Mouse (Mus musculus) layer of hippocampus, postnatal 10 days (tissue): ENCODE data around the gene B9d1. TPM values are rescaled to one million over a fixed set of nuclear protein-coding genes. Genes with fewer than 3 reads are reported as not detected.

Source experiments
- DNase-seq, 2 experiments: peaks; one replicate each; pipeline ENCODE4 v3.0.0; 2021; ENCODE audit warnings: low spot score in 2 of 2
- total RNA-seq, 2 experiments: library from RNA; stranded (reverse); gene quantifications; 2 replicates each; pipeline ENCODE4 v1.2.3; 2021

The B9d1 gene
- total RNA-seq, 2 experiments from 2014 or later = 30.8 to 34.2 TPM

DNA sequence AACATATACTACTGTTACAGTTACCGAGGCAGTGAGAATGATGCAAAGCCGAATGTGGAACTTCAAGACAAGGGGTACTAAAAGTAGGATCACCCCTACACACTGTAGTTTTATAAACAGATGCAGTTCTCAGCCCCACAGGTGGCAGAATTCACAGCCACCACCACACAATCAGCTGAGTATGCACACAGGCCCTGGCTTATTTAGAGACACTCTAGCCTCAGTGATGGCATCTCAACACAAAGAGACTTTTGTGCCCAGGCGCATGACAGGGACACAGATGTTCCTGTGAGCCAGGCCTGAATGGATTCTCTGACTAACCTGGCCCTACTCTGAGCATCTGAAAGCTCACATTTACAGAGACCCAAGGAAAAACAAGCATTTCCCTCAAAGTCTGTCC, 32.4 kb downstream of the B9d1 start:
- no peak for DNase-seq

DNA sequence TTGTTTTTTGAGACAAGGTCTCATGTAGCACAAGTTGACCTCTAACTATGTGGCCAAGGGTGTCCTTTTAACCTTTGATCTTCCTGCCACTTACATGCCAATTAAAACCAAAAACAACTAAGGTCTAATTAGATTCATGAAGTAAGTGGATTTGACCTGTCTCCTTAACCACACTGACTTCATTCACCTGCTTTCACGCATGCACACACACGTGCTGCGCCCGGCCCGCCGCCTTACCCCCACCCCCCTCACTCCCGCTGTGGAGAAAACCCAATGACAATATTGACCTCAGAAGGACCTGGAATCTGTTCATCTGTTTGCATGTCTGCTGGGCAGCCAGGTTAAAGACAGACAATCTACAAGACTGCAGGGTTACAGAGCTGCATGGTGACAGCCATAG, 35.7 kb downstream of the B9d1 start:
- DNase-seq = no peak

DNA sequence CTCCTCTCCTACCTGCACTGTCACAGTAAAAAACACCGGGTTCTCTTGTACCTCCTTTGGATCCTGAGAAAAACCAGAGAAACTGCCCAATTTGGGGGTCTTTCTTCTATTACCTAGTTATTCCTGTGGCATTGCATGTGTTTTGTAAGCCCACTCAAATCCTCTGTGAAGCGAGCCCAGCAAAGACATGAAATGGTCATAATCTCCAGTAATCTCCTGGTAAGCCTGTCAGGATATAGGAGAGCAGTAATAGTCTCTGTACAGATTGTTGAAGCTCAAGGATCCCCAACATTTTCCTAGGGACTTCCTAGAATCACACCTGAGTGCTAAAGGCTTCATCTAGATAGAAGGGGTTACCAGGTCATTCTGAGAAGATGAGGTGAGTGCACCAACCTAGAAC, 36.2 kb downstream of the B9d1 start:
- DNase-seq = no peak

DNA sequence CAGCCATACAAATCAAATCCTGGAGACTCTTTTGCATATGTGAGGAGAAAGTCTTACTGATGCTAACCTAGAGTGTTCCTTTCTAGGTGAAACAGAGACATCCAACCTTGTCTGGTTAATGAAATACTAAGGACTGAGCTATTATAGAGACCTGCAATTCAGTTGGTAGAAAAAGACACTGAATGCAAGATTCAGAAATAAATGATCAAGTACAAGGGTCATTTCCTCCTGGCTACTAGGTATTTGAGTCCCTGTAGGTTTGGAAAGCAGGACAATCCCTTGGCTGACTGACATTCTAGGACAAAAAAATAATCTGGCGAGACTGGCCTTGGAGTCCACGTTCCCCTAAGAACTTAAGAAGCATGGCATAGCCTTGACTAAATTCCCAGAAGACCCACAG, 40.6 kb downstream of the B9d1 start:
- DNase-seq = no peak

DNA sequence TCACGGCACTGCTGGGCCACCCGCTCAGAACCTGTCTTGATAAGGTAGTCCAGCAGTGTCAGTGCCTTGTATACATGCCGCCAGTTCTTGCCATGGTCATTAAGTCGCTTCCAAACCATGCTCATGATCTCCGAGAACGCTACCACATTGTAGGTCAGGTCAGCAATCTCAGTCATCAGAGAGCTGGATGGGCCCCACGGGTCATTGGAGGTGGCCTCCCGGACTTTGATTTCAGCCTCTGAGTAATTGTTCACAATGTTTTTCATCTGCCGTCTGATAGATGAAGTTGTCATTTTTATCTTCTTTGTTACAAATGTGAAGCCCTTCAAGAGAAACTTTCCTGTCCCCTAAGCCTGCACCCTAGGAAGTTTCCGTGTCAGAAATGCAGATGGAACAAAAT, 41.5 kb downstream of the B9d1 start:
- DNase-seq = no peak

DNA sequence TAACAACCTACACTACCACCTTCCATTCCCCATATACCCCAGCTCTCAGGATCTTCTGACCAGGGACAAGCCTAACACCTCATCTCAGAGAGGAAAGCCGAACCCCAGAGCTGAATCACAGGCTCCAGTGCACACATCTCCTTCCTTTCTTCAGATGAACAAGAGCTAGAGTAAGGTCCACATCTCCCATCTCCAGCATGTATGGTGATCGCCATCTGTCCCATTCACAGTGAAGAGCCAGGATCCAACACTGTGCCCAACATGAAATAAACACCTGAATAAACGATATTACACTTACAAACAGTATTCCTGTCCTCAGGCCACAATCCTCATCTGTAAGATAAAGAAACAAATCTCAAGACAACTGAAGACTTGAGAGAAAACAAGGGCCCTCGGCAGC, 42.8 kb downstream of the B9d1 start:
- no peak for DNase-seq

DNA sequence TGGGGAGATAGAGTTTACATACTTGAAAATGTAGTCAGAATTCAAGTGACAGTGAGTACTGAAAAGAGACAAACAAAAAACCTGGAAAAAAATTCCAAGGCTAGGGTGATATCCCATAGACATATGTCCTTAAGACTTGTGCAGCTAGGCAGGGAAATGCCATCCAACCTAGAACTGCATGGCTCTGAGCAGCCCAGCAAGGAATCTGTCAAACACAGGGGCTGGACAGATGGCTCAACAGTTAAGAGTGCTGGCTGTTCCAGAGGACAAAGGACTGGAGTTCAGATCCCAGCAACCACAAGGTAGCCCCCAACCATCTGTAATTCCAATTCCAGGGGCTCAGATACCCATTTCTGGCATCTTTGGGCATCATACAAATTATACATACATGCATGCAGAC, 45.7 kb downstream of the B9d1 start:
- DNase-seq = no peak

DNA sequence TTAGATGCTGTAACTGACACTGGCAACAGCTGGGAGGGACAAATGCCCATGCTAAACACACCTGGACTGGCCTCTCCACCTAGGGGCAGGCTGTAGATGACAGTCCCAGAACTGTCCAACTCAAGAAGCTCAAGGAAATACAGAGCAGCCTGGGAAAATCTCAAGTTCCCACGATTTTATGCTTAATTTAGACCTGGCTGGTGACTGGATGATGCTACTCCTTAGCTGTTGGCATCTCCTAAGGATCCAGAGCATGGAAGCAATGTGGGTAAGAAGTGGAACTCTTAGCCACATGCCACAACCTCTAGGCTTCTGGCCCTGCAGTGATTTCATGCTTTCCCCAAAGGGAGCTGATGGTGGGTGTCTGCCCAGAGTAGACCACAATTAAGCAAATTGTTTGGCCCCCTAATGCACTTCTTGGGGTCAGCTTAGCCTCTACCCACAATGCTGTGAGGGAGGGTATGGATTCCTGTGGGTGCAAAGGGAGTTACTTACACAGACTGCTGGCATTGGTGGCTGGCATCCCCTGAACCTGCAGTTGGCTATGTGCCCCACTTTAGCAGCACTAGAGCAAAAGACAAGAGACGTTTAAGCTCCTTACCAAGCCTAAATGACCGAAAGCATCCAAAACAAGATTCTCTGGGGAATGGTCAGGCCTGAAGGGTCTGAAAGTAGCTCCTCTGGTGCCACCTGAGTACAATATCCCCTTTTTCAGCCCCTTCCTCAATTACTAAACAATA, 48.2 kb downstream of the B9d1 start:
- no peak for DNase-seq

DNA sequence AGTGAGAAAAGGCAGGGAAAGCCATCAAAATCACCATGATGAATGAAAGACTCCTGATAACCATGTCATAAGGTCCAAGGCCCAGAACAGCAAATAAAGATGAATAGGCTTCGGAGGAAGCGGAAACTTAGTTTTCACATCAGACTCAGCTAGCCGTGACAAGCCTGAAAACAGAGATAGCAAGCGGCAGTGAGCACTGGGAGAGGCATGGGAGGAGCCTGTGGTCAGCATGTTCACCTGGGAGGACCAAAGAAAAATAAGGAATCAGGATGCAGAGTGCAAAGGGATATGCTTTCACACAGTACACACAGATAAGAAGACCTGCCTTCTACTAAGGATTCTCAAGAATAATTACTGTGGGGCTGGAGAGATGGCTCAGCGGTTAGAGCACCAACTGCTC, 54.6 kb downstream of the B9d1 start:
- DNase-seq = no peak

DNA sequence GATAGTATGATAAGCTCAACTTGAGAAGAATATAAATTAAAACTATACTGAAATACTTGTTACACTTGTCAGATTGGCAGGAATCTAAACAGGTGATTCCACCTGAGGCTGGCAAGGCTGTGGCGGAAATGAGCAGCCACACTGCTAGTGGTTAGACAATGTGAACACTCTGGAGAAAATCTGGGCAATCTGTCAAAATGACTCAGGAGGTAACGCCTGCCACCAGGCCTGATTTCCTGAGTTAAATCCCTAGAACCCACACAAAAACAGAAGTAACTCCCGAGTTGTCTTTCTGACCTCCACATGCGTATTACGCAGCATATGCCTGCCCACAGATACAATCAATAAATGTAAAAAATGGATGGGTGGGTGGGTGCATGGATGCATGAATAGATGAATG, 57.5 kb downstream of the B9d1 start:
- DNase-seq = no peak

Other genes starting within 250 kb of the B9d1 start
- gene Aldh3a2, start 237.7 kb upstream of the B9d1 start, total RNA-seq = 10 to 100 TPM; 53.5 to 58.7 TPM
- gene Slc47a2, start 162.3 kb upstream of the B9d1 start, total RNA-seq = under 1 TPM; 0.30 to 0.40 TPM
- 1 to 10 TPM; 1.1 to 1.9 TPM for gene Slc47a1, start 126.8 kb upstream of the B9d1 start, total RNA-seq
- 100 to 1,000 TPM; 201 to 230 TPM for gene Rnf112, start 51.0 kb upstream of the B9d1 start, total RNA-seq
- gene Mfap4, start 19.7 kb upstream of the B9d1 start, total RNA-seq = 10 to 100 TPM; 10.6 to 11.2 TPM
- 10 to 100 TPM; 46.0 to 51.1 TPM for gene Mapk7, start 10.7 kb upstream of the B9d1 start, total RNA-seq
- 100 to 1,000 TPM; 129 to 132 TPM for gene Epn2, start 74.5 kb downstream of the B9d1 start, total RNA-seq
- 10 to 100 TPM in 1 of 2 experiments, 1 to 10 TPM in 1; 9.6 to 10.4 TPM for gene Grap, start 148.1 kb downstream of the B9d1 start, total RNA-seq
- gene Fam83g, start 178.9 kb downstream of the B9d1 start, total RNA-seq = not detected
- gene Slc5a10, start 215.7 kb downstream of the B9d1 start, total RNA-seq = under 1 TPM in 1 of 2 experiments, not detected in 1; 0.69 TPM